Mouse (Mus musculus) liver, embryonic 14.5 days (tissue): ENCODE data around the gene Eno2.

Experiments
- CTCF ChIP-seq: IDR thresholded peaks from 2 replicates; pipeline ENCODE4 v1.5.1; 2016; ENCODE audit warnings: antibody characterized with exemption, low read depth, control low read depth
- EP300 ChIP-seq: IDR thresholded peaks from 2 replicates; pipeline ENCODE4 v1.6.1; 2016; ENCODE audit warnings: antibody characterized with exemption, low read depth

DNA sequence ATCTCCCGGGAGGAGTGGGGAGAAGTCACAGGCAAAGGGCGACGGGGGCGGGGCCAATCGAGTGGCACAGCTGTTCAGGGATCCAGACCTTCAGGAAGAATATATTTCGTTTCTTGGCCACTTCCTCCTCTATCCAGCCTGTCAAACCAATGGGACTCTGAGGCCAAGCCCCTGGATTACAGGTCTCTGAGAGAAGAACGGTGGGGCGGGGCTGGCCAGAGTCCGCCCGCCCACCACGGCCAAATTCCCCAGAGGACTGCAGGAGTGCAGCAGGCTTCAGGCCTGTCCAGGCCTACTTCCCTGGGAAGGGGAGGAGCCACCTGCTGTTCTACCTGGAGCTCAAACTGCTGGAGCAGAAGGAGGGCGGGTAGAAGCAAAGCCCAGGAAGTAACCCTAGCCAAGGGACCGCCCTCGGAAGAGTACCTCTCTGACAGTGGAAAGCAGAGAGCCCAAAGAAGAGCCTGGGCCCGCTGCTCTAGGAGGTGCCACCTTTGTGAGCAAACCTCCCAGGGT, 30.9 kb downstream of the Eno2 start, which contains the start of gene Ptpn6:
- TF ChIP-seq CTCF (no peak), EP300 (no peak)
